Mouse (Mus musculus) intestine, embryonic 16.5 days (tissue): ENCODE data around the gene Galns. TPM values are rescaled to one million over a fixed set of nuclear protein-coding genes. Genes with fewer than 3 reads are reported as not detected.

Experiments used
- ATAC-seq: fragments of 200-750 bp; cut with Nextera tagmentation; 2 replicates; pipeline ENCODE4 v1.8.0; 2017; ENCODE audit warnings: moderate TSS enrichment, moderate library complexity
- H3K27ac ChIP-seq: fragments of 300-500 bp; sonication (generic); 2 replicates; pipeline ENCODE4 v1.5.1; 2014; ENCODE audit warnings: mild to moderate bottlenecking, low read length
- H3K27me3 ChIP-seq: fragments of 300-500 bp; sonication (generic); replicated peaks from 2 replicates; pipeline ENCODE4 v1.6.1; 2014; ENCODE audit warnings: low read length, control low read depth, mixed read lengths; ENCODE audit not compliant: control insufficient read depth, insufficient read depth
- H3K36me3 ChIP-seq: fragments of 300-500 bp; sonication (generic); 2 replicates; pipeline ENCODE4 v1.6.1; 2014; ENCODE audit warnings: low read length, control low read depth; ENCODE audit not compliant: control insufficient read depth, insufficient read depth
- H3K4me1 ChIP-seq: fragments of 300-500 bp; sonication (generic); 2 replicates; pipeline ENCODE4 v1.6.1; 2014; ENCODE audit warnings: low read length, control low read depth, mixed read lengths; ENCODE audit not compliant: control insufficient read depth, insufficient read depth
- H3K4me2 ChIP-seq: fragments of 300-500 bp; sonication (generic); 2 replicates; pipeline ENCODE4 v1.6.1; 2014; ENCODE audit warnings: low read depth, low read length, control low read depth
- H3K4me3 ChIP-seq: fragments of 300-500 bp; sonication (generic); 2 replicates; pipeline ENCODE4 v1.5.1; 2014; ENCODE audit warnings: mild to moderate bottlenecking, low read length
- H3K9ac ChIP-seq: fragments of 300-500 bp; sonication (generic); 2 replicates; pipeline ENCODE4 v1.6.1; 2014; ENCODE audit warnings: low read depth, low read length
- H3K9me3 ChIP-seq: fragments of 300-500 bp; sonication (generic); 2 replicates; pipeline ENCODE4 v1.6.1; 2016; ENCODE audit warnings: low read length, control low read depth; ENCODE audit not compliant: control insufficient read depth
- WGBS: fragments of 180-500 bp; shearing (Covaris S2); extraction: QIAGEN DNeasy Blood & Tissue Kit; methylation state at CpG from one replicate; pipeline ENCODE4 v1.1.7; 2014; 5-methylcytosine and 5-hydroxymethylcytosine counted together
- polyA plus RNA-seq: library from polyadenylated mRNA; unstranded; fragments of >200 nt; fragmentation: Nextera tagmentation; extraction: Ambion mirVana; gene quantifications from 2 replicates; pipeline ENCODE4 v1.2.1, GENCODE M21; 2015

The Galns gene
- polyA plus RNA-seq, 1 experiment from 2014 or later: 22.4 TPM

DNA sequence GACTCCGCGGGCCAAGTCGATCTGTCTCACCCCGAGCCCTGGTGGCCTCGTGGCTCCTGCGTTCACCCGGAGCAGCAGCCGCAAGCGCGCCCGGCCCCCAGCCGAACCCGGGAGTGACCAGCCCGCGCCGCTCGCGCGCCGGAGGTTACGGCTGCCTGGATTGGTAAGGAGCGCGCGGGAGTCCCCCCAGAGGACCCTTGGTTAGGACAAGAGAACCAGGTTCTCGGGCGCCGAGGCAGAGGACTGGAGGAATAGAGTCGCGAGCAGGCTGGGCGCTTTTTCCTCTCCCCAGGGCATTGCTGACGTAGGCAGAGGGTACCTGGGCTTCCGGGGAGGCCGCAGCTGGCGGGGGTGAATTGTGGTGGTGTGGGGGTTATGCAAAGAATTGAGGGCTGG is 43.2 kb downstream of the Galns start:
- Histone ChIP-seq H3K4me3 (peak overlapping the region; percentile 92), H3K27me3 (no peaks in the 10 kb centered on the region), H3K27ac (peak overlapping the region; percentile 89), H3K9ac (peak overlapping the region; percentile 96), H3K9me3 (no peaks in the 10 kb centered on the region), H3K36me3 (peaks cover 25% of the 10 kb centered on the region; the same call in 1 of the 2 replicates), H3K4me2 (peak overlapping the region; percentile 66), H3K4me1 (peaks cover 34% of the 10 kb centered on the region)
- peak; percentile 61 for ATAC-seq
- whole genome bisulfite sequencing: under 1% methylated on average over 34 of the region's 34 CpGs

GRCm38 (mm10) chr8:122567361-122568108 is 43.7 kb downstream of the Galns start, which contains the start of gene Cdt1:
Gene Cdt1, plus strand, starts transcription at chr8:122568015.
- H3K9ac ChIP-seq: peak within 1 kb of the TSS; percentile 96
- peak within 1 kb of the TSS; percentile 66 for H3K4me2 ChIP-seq
- WGBS: under 1% methylated on average over 62 of the region's 62 CpGs
- H3K27me3 ChIP-seq: no peaks in the 10 kb centered on the region
- ATAC-seq: peak; percentile 95
- H3K4me1 ChIP-seq: peaks cover 34% of the 10 kb centered on the region
- H3K36me3 ChIP-seq: peaks cover 25% of the 10 kb centered on the region; the same call in 1 of the 2 replicates
- peak within 1 kb of the TSS; percentile 92 for H3K4me3 ChIP-seq
- H3K27ac ChIP-seq: peak within 1 kb of the TSS; percentile 97
- H3K9me3 ChIP-seq: no peaks in the 10 kb centered on the region

DNA sequence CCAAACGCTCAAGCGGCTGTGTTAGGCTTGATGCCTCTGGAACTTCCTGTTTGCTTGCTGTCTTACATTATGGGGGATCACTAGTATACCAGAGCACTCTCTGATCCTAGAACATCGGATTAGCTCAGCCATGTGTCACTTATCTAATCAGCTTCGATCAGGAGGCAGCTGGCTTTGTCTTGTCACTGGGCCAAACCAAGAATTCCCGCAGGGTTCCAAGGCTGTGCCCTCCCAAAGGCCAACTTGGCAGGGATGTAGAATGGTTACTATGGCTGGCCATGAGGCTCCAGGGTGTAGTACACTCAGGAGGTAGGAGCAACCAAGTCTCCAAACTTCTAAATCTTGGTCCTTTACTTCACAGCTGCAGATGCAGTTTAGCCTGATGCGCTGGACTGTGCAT is 44.5 kb downstream of the Galns start:
- Histone ChIP-seq H3K9ac (peak overlapping the region; percentile 96), H3K4me2 (peak overlapping the region; percentile 66), H3K9me3 (no peaks in the 10 kb centered on the region), H3K27ac (peak overlapping the region; percentile 97), H3K27me3 (no peaks in the 10 kb centered on the region), H3K4me3 (peak overlapping the region; percentile 92), H3K36me3 (peaks cover 21% of the 10 kb centered on the region; the same call in 1 of the 2 replicates), H3K4me1 (peaks cover 29% of the 10 kb centered on the region)
- WGBS: 23% methylated on average over 6 of the region's 6 CpGs
- no peak for ATAC-seq

DNA sequence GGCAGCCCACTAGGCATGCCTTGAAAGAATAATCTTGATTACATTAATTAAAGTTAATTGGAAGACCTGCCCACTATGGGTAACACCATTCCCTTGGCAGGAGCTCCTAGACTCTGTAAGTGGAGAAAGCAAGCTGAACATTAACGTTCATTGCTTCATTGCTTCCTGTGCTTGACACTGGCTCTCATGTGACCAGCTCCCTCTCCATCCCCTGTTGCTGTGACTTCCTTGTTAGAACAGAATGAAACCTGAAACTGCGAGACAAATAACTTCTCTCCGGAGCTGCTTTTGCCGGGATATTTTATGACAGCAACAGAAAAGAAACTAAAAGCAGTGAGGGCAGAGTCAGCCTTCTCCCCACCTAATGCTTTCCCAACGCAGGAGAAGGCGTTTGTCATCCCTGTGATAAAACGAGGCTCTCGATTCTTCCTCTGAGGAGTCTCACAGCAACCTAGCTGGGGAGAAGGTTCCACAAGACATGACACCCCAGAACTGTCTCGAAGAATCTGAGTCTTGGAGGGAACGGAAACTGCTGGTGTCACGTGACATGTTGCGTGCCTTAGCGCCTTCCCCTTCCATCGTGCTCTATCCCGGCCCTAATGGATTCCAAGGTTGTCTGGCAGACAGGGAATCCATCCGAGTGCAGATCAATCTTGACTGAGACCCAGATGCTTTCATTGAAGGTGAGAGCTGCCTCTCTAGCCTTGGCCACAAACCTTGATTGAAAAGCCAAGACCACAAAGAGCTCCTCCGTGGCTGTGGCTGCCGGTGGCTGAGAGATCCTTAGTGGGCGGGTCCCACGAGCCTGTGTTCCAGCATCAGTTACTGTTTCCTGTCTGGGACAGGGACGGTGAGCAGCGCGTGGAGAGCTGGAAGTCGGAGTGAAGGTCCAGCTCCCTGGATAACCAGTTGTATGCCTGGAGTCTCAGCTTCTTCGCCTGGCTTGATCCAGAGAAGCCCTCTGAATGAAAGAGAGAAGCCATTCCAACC is 46.6 kb downstream of the Galns start:
- ATAC-seq: no peak
- Histone ChIP-seq H3K4me3 (no peak overlapping the region), H3K9me3 (no peaks in the 10 kb centered on the region), H3K9ac (no peak overlapping the region), H3K27me3 (no peaks in the 10 kb centered on the region), H3K4me1 (peaks cover 24% of the 10 kb centered on the region), H3K36me3 (0 out of 2 replicates have a peak, but pooled peaks cover 3% of the 10 kb centered on the region), H3K4me2 (no peak overlapping the region), H3K27ac (0 out of 2 replicates have a peak overlapping the region, but pooled peaks have one; percentile 33)
- WGBS: 75% methylated on average over 25 of the region's 25 CpGs

- Histone ChIP-seq H3K4me1 (peaks cover 13% of the 10 kb centered on the region), H3K9me3 (no peaks in the 10 kb centered on the region), H3K27ac (no peak overlapping the region), H3K27me3 (no peaks in the 10 kb centered on the region), H3K4me3 (no peak overlapping the region), H3K36me3 (no peaks in the 10 kb centered on the region), H3K4me2 (no peak overlapping the region), H3K9ac (no peak overlapping the region)
- no peak for ATAC-seq
- 75% methylated on average over 5 of the region's 5 CpGs for WGBS
Measured at GRCm38 (mm10) chr8:122561199-122561598, 50.1 kb downstream of the Galns start.

DNA sequence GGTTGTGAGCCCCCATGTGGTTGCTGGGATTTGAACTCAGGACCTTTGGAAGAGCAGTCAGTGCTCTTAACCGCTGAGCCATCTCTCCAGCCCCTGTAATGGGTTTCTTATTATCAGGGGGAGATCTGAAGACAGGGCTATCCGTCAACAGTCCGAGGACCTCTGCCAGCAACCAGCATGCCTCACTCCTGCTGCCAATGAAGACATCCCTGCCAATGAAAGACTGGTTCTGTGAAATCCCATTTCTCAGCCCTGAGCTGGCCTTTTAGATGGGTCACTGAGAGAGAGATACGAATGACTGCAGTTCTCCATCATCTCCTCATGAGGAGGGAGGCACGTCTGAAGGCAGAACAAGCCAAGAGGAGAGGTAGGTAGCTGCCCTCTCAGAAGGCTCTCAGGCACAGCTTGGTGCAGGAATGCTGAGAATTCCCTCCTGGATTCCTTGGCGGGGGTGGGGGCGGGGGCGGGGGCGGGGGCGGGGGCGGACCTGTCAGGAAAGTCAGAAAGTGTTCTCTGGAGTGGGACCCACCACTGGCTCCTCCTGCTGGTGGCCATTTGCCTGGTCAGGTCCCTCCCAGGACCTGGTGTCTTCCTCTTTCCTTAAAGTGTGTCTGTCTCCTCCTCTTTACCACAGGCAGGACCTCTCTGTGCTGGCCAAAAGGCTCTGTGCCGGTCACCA is 52.5 kb downstream of the Galns start:
- WGBS: 18% methylated on average over 12 of the region's 12 CpGs
- H3K27me3 ChIP-seq: no peaks in the 10 kb centered on the region
- peak overlapping the region; percentile 42; the same call in 1 of the 2 replicates for H3K27ac ChIP-seq
- no peak overlapping the region for H3K4me3 ChIP-seq
- no peak overlapping the region for H3K4me2 ChIP-seq
- H3K9me3 ChIP-seq: no peaks in the 10 kb centered on the region
- no peaks in the 10 kb centered on the region for H3K36me3 ChIP-seq
- H3K9ac ChIP-seq: no peak overlapping the region
- ATAC-seq: no peak
- peaks cover 10% of the 10 kb centered on the region for H3K4me1 ChIP-seq

GRCm38 (mm10) chr8:122557248-122558038 is 53.8 kb downstream of the Galns start:
- Histone ChIP-seq H3K27me3 (no peaks in the 10 kb centered on the region), H3K9ac (no peak overlapping the region), H3K4me1 (peaks cover 10% of the 10 kb centered on the region), H3K36me3 (no peaks in the 10 kb centered on the region), H3K4me2 (no peak overlapping the region), H3K4me3 (no peak overlapping the region), H3K9me3 (no peaks in the 10 kb centered on the region), H3K27ac (no peak overlapping the region)
- no peak for ATAC-seq
- WGBS: 40% methylated on average over 10 of the region's 10 CpGs
